Mouse (Mus musculus): ENCODE data around the gene Prr29. TPM values are rescaled to one million over a fixed set of nuclear protein-coding genes. Genes with fewer than 3 reads are reported as not detected.

The Prr29 gene
- total and polyA plus RNA-seq, 2 experiments from 2014 or later, result 0.33 TPM; not detected in 1

GRCm38 (mm10) chr11:106350853-106351252 is 14.4 kb upstream of the Prr29 start:
- Histone ChIP-seq H3K27me3 (ENCODE audit: insufficient read depth, low read length) (no peaks in the 10 kb centered on the region), H3K27ac (ENCODE audit: low read depth, low read length) (no peak overlapping the region), H3K9ac (replicated peaks; ENCODE audit: low read length, poor library complexity, severe bottlenecking) (no peak overlapping the region), H3K9me3 (ENCODE audit: low read length) (no peaks in the 10 kb centered on the region), H3K36me3 (ENCODE audit: insufficient read depth, low read length) (no peaks in the 10 kb centered on the region), H3K4me2 (ENCODE audit: low read depth, low read length, poor library complexity, severe bottlenecking) (no peak overlapping the region), H3K4me3 (ENCODE audit: low read depth, low read length) (no peak overlapping the region), H3K4me1 (ENCODE audit: insufficient read depth, low read length) (no peaks in the 10 kb centered on the region)
- no peak for ATAC-seq (ENCODE audit: low FRiP score)
- DNase-seq (ENCODE audit: low spot score), result no peak
- TF ChIP-seq CTCF (IDR thresholded peaks at IDR 0.05), result no peak
- 61% methylated on average over 5 of the region's 5 CpGs for WGBS

DNA sequence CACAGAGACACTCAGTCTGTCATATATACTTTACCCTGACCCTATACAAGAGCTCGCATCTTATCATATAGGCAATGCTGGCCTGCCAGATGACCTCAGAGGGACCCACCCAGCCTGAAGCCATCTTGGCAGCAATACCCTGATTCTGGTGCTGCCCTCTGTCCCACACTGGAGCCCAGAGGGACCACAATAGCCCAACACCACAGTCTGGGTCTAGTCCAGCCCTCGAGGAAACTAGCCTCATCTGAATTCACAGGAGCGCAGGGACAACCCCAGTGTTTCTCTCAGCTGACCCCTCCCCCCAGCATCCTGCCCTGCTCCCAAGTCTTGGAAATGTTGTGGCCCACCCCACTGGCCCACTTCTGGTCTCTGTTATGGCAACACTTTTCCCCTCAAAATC is 14.0 kb upstream of the Prr29 start:
- Histone ChIP-seq H3K27me3 (ENCODE audit: insufficient read depth, low read length) (no peaks in the 10 kb centered on the region), H3K4me3 (ENCODE audit: low read depth, low read length) (no peak overlapping the region), H3K4me2 (ENCODE audit: low read depth, low read length, poor library complexity, severe bottlenecking) (no peak overlapping the region), H3K9me3 (ENCODE audit: low read length) (no peaks in the 10 kb centered on the region), H3K27ac (ENCODE audit: low read depth, low read length) (no peak overlapping the region), H3K4me1 (ENCODE audit: insufficient read depth, low read length) (no peaks in the 10 kb centered on the region), H3K36me3 (ENCODE audit: insufficient read depth, low read length) (no peaks in the 10 kb centered on the region), H3K9ac (replicated peaks; ENCODE audit: low read length, poor library complexity, severe bottlenecking) (no peak overlapping the region)
- WGBS, result 66% methylated on average over 3 of the region's 3 CpGs
- no peak for ATAC-seq (ENCODE audit: low FRiP score)
- TF ChIP-seq CTCF (IDR thresholded peaks at IDR 0.05), result no peak
- DNase-seq (ENCODE audit: low spot score), result peak; percentile 14

DNA sequence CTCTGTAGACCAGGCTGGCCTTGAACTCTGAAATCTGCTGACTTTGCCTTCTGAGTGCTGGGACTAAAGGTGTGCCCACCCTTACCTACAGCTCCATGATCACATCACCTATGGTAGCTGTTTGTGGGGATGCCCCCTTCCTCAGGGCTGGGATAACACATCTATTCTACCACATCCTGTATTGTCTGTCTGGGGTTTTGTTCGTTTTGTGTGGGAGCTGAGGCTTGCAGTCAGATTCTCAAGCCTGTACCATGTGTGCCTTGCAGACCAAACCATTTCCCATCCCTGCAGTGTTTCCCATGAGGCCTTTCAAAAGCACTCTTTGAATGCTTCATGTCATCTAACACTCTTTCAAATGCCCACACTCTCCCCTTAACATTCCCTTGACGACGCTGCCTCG is 13.3 kb upstream of the Prr29 start:
- H3K9ac ChIP-seq (replicated peaks; ENCODE audit: low read length, poor library complexity, severe bottlenecking), result no peak overlapping the region
- no peaks in the 10 kb centered on the region for H3K4me1 ChIP-seq (ENCODE audit: insufficient read depth, low read length)
- no peaks in the 10 kb centered on the region for H3K9me3 ChIP-seq (ENCODE audit: low read length)
- H3K4me2 ChIP-seq (ENCODE audit: low read depth, low read length, poor library complexity, severe bottlenecking), result no peak overlapping the region
- ATAC-seq (ENCODE audit: low FRiP score) (no peak), DNase-seq (ENCODE audit: low spot score) (no peak)
- no peaks in the 10 kb centered on the region for H3K36me3 ChIP-seq (ENCODE audit: insufficient read depth, low read length)
- no peak for TF ChIP-seq CTCF (IDR thresholded peaks at IDR 0.05)
- 73% methylated on average over 4 of the region's 4 CpGs for WGBS
- H3K27ac ChIP-seq (ENCODE audit: low read depth, low read length), result no peak overlapping the region
- no peak overlapping the region for H3K4me3 ChIP-seq (ENCODE audit: low read depth, low read length)
- H3K27me3 ChIP-seq (ENCODE audit: insufficient read depth, low read length), result no peaks in the 10 kb centered on the region

GRCm38 (mm10) chr11:106353188-106353587 is 12.1 kb upstream of the Prr29 start, which contains the start of gene Scn4a:
Gene Scn4a, minus strand, starts transcription at chr11:106353288.
- no peak within 1 kb of the TSS for H3K4me2 ChIP-seq (ENCODE audit: low read depth, low read length, poor library complexity, severe bottlenecking)
- no peaks in the 10 kb centered on the region for H3K36me3 ChIP-seq (ENCODE audit: insufficient read depth, low read length)
- WGBS, result 91% methylated on average over 12 of the region's 12 CpGs
- no peak within 1 kb of the TSS for H3K9ac ChIP-seq (replicated peaks; ENCODE audit: low read length, poor library complexity, severe bottlenecking)
- H3K4me1 ChIP-seq (ENCODE audit: insufficient read depth, low read length), result no peaks in the 10 kb centered on the region
- DNase-seq (ENCODE audit: low spot score) (no peak), ATAC-seq (ENCODE audit: low FRiP score) (no peak)
- no peaks in the 10 kb centered on the region for H3K27me3 ChIP-seq (ENCODE audit: insufficient read depth, low read length)
- H3K27ac ChIP-seq (ENCODE audit: low read depth, low read length), result no peak within 1 kb of the TSS
- H3K9me3 ChIP-seq (ENCODE audit: low read length), result no peaks in the 10 kb centered on the region
- no peak for TF ChIP-seq CTCF (IDR thresholded peaks at IDR 0.05)
- no peak within 1 kb of the TSS for H3K4me3 ChIP-seq (ENCODE audit: low read depth, low read length)

DNA sequence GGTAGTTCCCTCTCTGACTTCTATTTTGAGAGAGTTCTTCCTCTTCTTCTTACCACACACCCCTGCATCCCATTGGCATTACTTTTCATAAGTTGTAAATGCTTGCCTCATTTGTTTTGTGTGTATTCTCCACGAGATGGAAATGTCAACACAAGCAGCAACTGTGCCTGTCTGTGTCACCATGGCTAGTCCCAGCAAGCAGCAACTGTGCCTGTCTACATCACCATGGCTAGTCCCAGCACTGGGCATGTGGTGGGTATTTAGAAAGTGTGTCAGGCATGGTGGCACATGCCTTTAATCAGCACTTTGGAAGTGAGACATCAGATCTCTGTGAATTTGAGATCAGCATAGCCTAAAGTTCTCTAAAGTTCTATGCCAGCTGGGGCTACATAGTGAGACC is 11.1 kb upstream of the Prr29 start:
- ATAC-seq (ENCODE audit: low FRiP score) (no peak), DNase-seq (ENCODE audit: low spot score) (no peak)
- H3K4me3 ChIP-seq (ENCODE audit: low read depth, low read length), result no peak overlapping the region
- WGBS, result 53% methylated on average over 1 of the region's 1 CpGs
- H3K4me2 ChIP-seq (ENCODE audit: low read depth, low read length, poor library complexity, severe bottlenecking), result no peak overlapping the region
- no peak overlapping the region for H3K27ac ChIP-seq (ENCODE audit: low read depth, low read length)
- no peak for TF ChIP-seq CTCF (IDR thresholded peaks at IDR 0.05)
- H3K9me3 ChIP-seq (ENCODE audit: low read length), result no peaks in the 10 kb centered on the region
- no peaks in the 10 kb centered on the region for H3K36me3 ChIP-seq (ENCODE audit: insufficient read depth, low read length)
- no peaks in the 10 kb centered on the region for H3K4me1 ChIP-seq (ENCODE audit: insufficient read depth, low read length)
- no peaks in the 10 kb centered on the region for H3K27me3 ChIP-seq (ENCODE audit: insufficient read depth, low read length)
- no peak overlapping the region for H3K9ac ChIP-seq (replicated peaks; ENCODE audit: low read length, poor library complexity, severe bottlenecking)

DNA sequence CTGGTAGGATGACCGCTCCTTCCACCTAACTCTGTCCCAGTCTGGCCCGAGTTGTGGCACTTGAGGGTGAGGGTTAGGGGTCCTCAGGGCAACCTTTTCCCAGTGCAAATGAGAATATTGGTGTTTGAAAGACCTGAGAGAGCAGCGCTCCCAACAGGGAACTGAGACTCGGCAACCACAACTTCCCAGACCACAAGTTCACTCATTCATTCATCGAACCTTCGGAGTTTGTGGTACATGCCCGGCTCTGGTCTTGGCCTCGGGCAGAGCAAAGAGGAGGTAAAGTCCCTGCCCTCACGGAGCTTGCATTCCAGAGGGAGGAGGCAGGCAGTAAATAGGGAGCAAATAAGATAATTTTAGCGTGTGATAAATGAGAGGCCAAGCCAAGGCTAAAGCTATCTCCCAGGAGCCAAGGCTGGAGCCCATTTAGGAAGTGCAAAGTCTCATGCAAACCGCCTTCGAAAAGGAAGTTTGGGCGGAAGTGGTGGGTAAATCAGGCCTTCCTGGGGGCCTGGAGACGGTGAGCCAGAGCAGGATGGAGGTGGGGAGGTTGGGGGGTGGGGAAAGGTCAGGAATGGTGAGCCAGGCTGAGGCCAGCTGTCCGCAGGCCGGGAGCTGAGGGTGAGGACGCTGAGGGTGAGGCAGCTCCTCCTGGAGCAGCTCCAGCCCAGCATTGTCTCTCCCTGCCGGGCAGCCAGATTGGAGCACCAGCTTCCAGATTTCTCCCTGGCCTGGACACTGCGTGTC is 9.7 kb upstream of the Prr29 start:
- H3K27me3 ChIP-seq (ENCODE audit: insufficient read depth, low read length), result no peaks in the 10 kb centered on the region
- TF ChIP-seq CTCF (IDR thresholded peaks at IDR 0.05), result no peak
- no peak overlapping the region for H3K27ac ChIP-seq (ENCODE audit: low read depth, low read length)
- H3K4me1 ChIP-seq (ENCODE audit: insufficient read depth, low read length), result no peaks in the 10 kb centered on the region
- no peak overlapping the region for H3K9ac ChIP-seq (replicated peaks; ENCODE audit: low read length, poor library complexity, severe bottlenecking)
- ATAC-seq (ENCODE audit: low FRiP score) (no peak), DNase-seq (ENCODE audit: low spot score) (no peak)
- H3K4me2 ChIP-seq (ENCODE audit: low read depth, low read length, poor library complexity, severe bottlenecking), result no peak overlapping the region
- no peaks in the 10 kb centered on the region for H3K36me3 ChIP-seq (ENCODE audit: insufficient read depth, low read length)
- 77% methylated on average over 19 of the region's 19 CpGs for WGBS
- no peak overlapping the region for H3K4me3 ChIP-seq (ENCODE audit: low read depth, low read length)
- H3K9me3 ChIP-seq (ENCODE audit: low read length), result no peaks in the 10 kb centered on the region
